Mouse (Mus musculus) adrenal gland, postnatal 25 days (tissue): ENCODE measurements around the gene Eef1a1. TPM values are rescaled to one million over a fixed set of nuclear protein-coding genes. Genes with fewer than 3 reads are reported as not detected.
"Not testable (repeated sequence)": the region's sequence is repeated elsewhere in the genome, so short reads cannot be mapped to it uniquely, and the experiment has no call there.

Source experiments
- DNase-seq: peaks from one replicate; pipeline ENCODE4 v3.0.0; 2021; ENCODE audit warnings: mixed read lengths
- long read RNA-seq: library from polyadenylated mRNA; stranded (forward); transcript quantifications from one replicate; pipeline ENCODE4 v2.0.0, GENCODE M21; 2021
- total RNA-seq: library from RNA; stranded (reverse); gene quantifications from 2 replicates; pipeline ENCODE4 v1.2.3, GENCODE M21; 2021

The Eef1a1 gene
- total RNA-seq, result 6,460 and 8,956 TPM in 2 replicates
- long read RNA-seq, transcript Eef1a1-201 (8 exons, 1,794 nt), result major isoform, 647 of 939 reads
- long read RNA-seq, partial matches to known transcripts, result 275 of 939 reads
- long read RNA-seq, other reads (novel, unspliced or antisense), result 17 of 939 reads

DNA sequence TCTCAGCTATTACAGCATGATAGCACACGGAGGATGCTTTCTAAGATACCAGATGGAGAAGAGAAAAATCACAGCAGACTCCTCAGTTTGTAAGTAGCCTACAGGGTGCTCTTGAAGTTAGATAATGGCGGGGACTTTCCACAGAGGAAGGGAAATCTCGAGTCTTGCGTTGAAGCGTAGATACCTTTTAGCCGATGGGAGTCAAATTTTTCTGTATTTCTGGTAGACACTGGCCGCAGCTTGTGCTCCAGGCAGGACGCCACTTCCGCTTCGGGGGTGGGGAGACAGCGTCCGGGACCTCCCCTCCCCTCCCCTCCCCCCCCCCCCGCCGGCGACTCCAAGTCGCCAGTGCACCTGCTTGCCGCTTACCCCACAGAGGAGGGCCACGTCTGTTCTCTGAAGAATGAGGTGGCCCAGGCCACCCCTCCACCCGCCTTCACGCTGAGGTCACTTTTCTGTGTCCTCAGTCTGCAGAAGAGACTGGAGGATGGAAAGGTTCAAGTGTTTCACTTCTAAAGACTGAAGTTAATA lies at the start of gene Eef1a1:
Gene Eef1a1 (minus strand): TSS at position 262 of the 531 bp plus-strand sequence.
- DNase-seq, result peak; percentile 74

DNA sequence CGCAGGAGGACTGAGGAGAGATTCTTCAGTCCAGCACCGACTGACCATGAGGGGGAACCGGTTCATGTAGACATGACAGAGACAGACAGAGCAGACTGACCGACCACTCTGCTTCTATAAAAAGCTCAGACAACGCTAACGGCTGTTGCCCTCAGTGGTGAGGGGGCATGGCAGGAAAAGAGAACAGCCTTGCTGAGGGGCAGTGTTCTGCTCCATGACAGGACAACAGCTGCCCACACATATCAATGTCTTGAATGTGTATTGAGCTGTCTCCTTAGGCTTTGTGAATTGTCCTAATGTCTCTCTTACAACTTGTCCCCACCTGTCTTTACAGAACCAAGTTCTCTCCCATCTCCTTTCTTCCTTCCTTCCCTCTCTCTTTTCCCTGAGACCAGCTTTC lies 49.5 kb upstream of the Eef1a1 start:
- no peak for DNase-seq

DNA sequence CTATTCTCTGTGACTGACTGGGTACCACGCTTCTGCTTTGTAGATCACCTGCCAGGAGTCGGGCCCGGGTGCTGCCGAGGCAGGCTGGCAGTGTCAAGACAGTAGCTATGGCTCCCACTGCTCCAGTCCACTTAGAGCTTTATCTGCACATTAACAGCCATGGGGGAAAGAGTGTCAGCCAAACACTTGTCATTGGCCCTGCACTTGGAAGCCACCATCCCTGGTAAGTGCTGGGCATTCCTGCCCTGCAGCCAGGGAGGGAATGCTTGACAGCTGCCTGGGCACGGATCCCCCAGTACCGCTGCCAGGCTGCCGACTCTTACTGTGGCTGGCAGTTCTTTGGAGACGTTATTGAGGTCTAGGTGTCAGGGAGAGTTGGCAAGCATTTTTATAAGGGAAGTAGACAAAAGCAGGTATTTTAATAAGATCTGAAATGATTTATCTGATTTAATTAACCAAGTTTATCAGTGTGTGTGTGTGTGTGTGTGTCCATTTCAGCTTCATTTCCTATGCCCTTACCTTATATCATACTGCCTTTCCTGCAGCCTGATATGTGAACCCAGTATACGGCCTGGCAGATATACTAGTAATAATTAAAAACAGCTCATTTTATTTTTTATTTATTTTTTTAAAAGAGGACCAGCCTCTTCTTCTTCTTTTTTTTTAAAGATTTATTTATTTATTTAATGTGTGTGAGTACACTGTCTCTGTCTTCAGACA lies 48.4 kb upstream of the Eef1a1 start:
- peak; percentile 42 for DNase-seq

GRCm38 (mm10) chr9:78534606-78535005 lies 45.7 kb upstream of the Eef1a1 start:
- DNase-seq, result no peak

DNA sequence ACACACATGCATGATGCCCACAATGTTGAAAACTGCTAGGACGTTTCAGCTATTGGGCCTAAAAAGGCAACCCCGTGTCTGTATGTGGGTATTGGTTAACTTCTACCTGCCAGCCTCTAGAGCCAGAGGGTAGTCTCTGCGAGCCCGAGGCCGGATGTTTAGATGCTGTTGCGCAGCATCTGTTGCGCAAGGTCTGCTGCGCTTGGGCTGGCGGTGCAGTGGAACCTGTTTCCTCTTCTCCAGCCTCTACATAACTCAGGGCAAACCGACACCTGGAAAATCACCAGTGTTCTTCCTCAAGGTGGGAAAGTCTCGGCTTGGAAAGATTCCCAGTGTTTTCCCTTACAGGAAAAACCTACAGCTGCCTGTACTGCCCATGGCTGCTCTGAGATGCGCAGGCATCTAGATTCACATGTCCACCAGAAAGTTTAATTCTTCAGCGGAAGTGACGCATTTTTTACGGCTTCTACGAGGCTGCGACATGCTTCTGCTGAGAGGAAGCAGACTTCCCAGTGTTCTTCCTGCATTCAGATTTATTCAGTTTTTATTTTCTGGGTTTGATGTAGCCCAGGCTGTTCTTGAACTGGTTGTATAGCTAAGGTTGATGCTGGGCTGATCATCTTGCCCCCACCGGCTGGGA lies 44.5 kb upstream of the Eef1a1 start:
- DNase-seq, result no peak

DNA sequence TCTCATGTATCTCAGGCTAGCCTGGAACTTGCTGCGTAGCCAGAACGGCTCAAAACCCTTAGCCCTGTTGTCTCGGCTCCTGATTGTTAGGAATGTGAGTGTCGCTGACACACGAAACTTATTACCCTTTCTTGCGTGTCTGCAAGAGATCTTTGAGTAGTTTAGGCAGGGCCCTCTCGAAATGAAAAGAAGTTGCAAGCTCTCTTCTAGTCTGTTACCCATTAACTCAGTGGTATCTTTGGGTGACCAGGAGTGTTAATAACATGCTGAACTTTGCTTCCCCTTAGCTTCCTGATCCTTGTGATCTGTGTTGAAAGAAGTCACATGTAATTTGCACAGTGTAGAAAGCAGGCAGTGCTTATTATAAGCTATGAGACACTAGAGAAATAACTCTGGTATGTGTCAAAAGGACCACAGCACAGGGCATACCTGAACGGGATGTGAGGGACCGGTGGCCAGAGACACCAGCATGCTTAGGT lies 43.4 kb upstream of the Eef1a1 start:
- no peak for DNase-seq

DNA sequence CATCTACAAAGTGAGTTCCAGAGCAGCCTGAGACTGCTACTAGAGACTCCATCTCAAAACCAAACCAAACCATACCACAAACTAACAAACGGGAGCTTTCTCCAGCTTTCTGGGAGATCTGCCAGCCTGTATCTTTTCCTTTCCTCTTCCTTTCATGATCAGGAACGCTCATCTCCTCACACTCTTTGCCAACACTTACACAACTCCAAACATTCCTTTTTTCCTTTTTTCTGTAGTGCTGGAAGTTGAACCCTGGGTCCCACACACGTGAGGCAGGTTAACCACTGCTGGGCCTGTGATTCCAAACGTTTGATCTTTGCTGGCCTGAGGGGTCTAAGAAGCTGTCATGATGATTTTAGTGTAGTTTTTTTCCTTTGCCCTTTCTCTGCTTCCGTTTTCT lies 42.9 kb upstream of the Eef1a1 start:
- no peak for DNase-seq

DNA sequence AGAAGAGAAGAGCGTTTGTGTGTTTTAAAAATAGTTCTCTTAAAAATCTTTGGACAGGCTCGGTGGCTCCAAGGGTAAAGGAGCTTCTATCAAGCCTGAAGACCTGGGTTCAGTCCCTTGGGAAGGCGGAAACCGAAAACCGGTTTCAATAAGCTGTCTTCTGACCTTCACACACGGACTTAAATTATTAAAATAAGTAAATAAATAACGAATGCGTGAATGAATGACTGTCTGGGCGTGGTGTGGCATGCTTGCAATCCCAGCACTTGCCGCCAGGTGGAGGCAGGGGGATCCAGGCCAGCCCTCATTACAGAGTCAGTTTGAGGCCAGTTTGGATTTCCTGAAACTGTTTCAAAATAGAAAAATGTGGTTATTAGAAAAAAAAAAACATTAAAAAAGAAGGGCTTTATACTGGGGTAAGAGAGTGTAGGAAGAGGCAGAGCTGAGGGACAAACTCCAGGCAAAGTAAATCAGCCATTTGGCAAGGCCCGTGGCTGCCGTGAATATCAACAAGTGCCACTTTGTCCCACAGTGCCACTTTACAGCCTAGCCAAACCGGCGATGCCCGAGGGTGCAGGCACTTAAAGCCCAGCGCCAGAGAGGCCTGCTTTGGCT lies 38.9 kb upstream of the Eef1a1 start:
- DNase-seq, result peak; percentile 85

DNA sequence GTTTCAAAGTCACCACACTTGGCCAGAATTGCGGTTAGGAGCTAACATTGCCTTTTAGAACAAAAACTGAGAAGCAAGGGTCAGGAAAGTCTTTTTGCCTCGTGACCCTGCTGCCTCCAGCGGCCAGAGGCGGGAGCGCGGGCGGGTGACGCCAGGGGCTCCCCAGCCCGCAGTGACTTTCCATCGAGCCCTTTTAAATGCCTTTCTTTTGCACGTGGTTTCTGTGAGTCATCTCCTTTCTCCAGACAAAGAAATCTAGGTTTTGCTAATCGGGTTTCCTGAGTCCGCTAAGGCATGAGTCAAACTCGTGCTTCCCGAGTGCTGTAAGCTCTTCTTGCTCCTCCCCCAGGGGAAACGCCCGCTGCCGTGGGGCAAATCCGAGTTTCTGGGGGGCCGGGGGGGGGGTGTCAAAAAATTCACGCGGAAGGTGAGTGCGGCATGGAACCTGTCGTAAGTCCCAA lies 38.4 kb upstream of the Eef1a1 start:
- peak; percentile 87 for DNase-seq

DNA sequence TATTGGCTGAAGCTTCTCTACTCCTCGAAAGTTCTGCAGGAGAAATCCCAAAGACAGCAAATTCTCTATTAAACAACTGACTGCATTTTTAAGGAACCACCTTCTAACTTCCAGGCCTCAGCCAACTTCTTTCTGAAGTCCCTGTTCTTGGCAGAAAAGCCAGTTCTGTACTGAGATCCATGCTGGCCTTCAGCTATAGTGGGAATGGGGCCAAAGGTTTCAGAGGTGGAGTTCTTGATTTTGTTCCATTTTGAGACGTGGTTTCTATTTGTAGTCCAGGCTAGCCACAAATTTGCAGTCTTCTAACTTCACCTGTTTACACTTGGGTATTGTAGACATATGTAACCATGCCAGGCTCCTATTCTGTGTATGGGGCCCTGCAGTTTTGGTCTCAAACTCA lies 37.3 kb upstream of the Eef1a1 start:
- no peak for DNase-seq

DNA sequence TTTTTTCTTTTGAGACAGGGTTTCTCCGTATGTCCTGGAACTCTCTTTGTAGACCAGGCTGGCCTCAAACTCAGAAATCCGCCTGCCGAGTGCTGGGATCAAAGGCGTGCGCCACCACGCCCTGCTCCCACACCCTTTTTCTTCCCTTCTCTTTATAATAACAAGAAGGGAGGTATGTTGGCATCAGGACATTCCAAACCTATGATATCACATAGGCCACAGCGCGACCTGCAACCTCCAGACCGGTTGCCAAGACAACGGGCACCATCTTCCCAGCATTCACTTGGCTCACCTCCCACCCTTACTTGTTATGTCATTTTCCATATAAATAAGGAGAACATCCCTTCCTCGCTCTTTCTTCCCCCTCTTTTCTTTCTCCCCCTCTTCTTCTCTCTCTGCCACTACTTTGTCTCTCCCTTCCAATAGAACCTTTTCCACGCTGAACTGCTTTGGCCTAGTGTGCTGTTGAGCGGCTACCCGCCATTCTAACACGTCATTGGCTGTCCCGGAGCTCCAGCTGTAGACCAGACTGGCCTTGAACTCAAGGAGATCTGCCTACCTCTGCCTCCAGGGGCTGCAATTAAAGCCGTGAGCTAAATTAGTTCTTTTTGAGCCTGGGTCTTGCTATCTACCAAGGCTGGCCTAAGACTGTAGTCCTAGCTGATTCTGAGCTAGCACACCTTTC lies 36.6 kb upstream of the Eef1a1 start:
- DNase-seq, result no peak

GRCm38 (mm10) chr9:78521689-78522088 lies 32.7 kb upstream of the Eef1a1 start:
- peak; percentile 20 for DNase-seq

GRCm38 (mm10) chr9:78520780-78521601 lies 32.0 kb upstream of the Eef1a1 start:
- DNase-seq, result peak; percentile 58

GRCm38 (mm10) chr9:78520127-78520779 lies 31.3 kb upstream of the Eef1a1 start:
- peak; percentile 24 for DNase-seq

DNA sequence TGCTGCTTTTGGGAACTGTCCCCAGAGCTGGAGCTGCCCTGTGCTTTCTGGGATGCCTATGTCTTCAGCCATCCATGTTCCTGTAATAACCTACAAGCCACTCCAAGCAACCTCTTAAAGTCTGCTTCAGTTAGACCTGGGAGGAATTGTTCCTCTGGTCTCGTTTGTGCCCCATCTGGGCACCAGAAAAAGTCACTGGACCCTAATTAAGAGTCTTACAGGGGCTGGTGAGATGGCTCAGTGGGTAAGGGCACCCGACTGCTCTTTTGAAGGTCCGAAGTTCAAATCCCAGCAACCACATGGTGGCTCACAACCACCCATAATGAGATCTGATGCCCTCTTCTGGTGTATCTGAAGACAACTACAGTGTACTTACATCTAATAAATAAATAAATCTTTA lies 28.3 kb upstream of the Eef1a1 start:
- not testable (repeated sequence) for DNase-seq

GRCm38 (mm10) chr9:78516125-78516524 lies 27.2 kb upstream of the Eef1a1 start:
- DNase-seq, result no peak

- no peak for DNase-seq
Measured at GRCm38 (mm10) chr9:78514681-78515080, 25.7 kb upstream of the Eef1a1 start.

GRCm38 (mm10) chr9:78513776-78514500 lies 25.0 kb upstream of the Eef1a1 start:
- DNase-seq, result peak; percentile 7

GRCm38 (mm10) chr9:78511705-78512104 lies 22.8 kb upstream of the Eef1a1 start:
- no peak for DNase-seq
